Mouse (Mus musculus): Measurements from ENCODE around the gene Styxl1.
A peak's percentile ranks its signal among the peaks of the same experiment; 100 is the strongest.

The Styxl1 gene

DNA sequence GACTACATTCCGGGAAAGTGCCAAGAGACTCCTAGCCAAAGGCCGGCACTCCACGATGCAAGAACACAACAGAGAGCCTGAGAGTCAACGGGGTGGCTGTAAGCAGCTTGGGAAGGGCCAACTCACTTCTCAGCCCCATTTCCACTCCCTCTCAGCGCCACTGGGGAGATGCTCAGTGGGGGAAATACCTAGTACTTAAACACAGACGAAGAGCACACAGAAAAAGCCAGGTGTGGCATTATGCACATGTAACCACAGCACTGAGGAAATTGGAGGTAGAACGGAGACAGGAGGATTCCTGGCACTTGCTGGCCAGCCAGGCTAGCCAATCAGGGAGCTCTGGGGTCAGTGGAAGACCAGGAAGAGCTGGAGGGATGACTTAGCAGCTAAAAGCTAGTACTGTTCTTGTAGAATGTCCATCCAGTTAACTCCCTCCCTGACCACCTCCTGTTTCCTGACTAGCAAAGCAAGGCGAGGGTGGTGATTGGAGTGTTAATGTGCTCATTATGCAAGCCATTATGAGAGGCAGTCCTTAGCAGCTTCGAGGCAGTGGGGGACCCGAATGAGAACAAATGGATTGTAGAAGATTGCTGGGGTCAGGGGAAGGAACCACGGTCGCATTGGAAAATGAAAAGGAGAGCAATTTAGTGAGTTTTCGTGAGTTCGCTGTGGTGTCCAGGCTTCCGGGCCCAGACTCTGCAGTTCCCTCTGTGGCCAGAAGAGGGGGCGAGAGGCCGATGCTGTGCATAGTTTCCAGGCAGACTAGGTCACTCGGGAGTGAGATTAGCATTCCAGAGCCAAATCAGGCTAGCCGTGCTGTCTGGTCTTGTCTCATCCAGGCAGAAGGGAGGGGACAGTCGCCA, 16.0 kb upstream of the Styxl1 start:
- peak; percentile 40; the same call in 1 of the 2 replicates for TF ChIP-seq GATA4 (IDR thresholded peaks at IDR 0.05; ENCODE audit: insufficient replicate concordance, low read length)

DNA sequence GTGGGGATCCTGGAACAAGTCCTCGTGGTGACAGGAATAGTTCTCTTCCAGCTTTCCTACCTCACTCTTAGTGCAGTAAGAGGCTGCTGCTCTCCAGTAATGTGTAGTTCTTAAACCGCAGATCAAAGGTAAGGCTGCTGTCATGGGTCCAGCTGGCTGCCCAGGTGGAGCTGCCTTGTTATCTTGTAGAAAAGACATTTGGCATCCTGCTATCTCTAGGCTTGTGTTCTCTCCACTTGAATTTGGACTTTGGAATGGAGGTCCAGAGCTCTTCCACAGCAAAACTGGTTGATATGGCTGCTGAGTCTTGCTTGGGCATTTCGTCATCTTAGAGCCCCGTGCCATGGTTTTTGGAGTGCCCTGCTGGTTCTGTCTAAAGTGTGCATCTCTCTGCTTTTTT, 4.7 kb upstream of the Styxl1 start:
- TF ChIP-seq GATA4 (IDR thresholded peaks at IDR 0.05; ENCODE audit: insufficient replicate concordance, low read length): peak; percentile 88

DNA sequence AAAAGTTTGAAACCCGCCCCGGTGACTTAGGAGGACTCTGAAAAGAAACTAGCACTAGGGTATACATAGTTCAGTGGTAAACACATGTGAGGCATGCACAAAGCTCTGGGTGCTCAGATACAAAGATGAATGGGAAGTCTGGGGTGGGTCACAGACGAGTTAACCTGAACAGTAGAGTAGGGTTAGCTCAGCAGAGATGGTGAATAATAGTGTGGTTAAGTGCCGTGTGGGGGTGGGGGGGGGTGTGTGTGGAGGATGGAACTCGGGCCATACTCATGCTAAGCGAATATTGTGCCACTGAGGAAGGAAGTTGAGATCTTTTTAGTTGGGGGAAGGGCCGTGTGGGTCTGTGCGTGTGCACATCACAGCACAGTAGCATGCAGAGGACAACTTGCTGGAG, 2.1 kb upstream of the Styxl1 start:
- TF ChIP-seq GATA4 (IDR thresholded peaks at IDR 0.05; ENCODE audit: insufficient replicate concordance, low read length): no peak

DNA sequence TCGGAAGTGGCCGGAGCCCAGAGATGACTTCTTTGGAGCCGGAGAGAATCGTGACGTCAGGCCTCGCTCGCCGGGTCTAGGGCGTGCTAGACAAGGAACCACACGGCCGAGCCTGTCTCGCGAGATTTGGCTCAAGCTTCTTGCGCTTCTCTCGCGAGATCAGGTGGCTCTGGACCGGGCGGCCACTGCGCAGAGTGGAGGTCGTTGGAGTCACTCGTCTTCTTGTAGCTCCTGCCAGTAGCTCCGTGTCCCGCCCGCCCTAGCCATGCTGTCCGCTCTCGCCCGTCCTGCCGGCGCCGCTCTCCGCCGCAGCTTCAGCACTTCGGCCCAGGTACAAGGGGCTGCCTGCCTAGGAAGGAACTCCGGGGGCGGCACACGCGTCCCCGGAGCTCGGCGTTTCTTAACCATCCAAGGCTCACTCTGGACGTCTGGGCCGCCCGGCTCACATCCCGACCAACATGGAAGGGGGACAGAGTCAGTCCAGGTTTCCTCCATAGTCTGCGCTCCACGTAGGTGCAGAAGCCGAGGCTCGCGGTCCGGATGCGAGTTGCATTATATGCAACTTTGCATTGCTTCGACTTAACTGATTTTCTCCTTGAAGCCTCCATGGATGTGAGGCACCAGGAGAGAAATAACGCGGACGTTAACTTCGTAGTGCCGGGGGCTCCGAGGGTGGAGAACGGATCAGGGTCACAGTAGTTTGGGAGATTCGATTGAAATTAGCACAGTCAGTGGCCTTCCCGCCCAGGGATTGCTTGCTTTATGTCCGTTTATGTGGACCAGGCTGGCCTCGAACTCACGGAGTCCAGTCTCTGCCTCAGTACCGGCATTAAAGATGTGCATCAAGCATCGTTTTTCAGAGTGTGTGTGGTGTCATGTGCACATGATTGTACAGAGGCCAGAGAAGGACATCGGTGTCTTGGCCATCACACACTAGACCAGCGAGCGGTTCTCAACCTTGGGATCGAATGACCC, 573 bp upstream of the Styxl1 start, which contains the start of gene Mdh2:
Gene Mdh2, plus strand, starts transcription at position 10 of the 975 bp plus-strand sequence.
- peak; percentile 33; the same call in 1 of the 2 replicates for TF ChIP-seq GATA4 (IDR thresholded peaks at IDR 0.05; ENCODE audit: insufficient replicate concordance, low read length)

DNA sequence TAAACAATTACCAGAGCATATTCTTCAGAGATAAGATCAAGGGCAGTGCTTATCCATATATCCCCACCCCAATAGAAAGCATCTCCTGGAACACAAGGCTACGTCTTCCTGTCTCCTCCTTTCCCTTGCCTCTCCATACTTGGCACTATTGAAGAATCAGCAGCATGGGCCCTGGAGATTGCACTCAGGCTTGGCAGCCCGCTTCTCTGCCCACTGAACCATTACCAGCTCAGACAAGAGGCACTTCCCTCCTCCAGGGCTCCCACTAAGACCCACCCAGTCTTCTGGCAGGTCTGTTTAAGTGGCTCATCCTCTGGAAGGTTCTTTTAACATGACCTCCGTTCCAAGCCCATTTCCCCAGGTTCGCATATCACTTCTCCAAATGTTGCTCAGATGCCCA, 1.6 kb downstream of the Styxl1 start:
- no peak for TF ChIP-seq GATA4 (IDR thresholded peaks at IDR 0.05; ENCODE audit: insufficient replicate concordance, low read length)

DNA sequence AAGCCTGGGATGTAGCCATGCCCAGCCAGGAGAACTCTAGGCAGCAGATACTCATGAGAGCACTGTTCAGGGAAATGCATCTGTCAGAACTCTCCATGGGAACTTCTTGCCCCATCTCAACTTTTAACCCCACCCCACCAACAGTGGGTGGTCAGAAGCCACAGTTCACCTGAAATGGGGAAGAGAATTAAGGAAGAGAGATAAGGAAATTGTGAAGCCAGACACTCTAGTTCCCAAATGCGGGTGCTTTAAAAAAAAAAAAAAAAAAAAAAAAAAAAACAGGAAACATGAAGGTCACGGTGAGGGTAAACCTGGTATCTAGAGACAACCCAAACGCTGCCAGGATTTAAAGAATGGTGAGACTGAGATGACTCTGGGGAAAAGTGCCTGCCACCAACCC, 5.7 kb downstream of the Styxl1 start:
- TF ChIP-seq GATA4 (IDR thresholded peaks at IDR 0.05; ENCODE audit: insufficient replicate concordance, low read length): no peak

DNA sequence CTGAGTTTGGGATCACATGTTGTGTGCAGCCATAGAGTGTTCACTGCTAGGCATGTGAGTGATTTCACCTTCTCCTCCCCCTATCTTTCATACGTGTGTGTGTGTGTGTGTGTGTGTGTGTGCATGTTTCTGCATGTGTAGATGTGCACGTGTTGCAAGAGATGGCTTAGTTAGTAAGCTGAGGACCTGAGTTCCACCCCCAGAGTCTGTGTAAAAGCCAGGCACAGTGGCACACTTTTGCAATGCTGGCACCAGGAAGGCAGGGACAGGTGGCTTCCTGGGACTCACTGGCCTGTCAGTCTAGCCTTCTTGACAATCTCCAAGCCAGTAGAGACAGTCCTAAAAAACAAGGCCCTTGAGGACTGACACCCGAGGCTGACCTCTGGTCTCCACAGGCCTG, 13.2 kb downstream of the Styxl1 start:
- TF ChIP-seq GATA4 (IDR thresholded peaks at IDR 0.05; ENCODE audit: insufficient replicate concordance, low read length): no peak

DNA sequence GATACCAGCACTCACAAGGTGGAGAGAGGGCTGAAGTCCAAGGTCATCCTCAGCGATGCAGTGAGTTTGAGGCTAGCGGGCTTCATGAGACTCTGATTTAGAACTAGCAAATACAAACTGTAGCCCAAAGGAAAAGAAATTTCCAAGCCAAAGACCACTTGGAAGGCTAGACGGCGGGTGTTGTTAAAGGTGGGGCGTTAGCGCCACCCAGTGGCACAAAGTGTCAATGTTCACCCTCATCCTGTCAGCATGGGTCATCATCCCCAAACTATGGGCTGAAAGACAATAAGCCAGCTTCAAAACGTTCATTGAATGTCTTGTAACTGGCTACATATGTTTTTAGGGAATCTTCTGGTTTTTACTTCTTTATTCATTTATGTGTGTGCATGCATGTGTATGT, 14.7 kb downstream of the Styxl1 start:
- no peak for TF ChIP-seq GATA4 (IDR thresholded peaks at IDR 0.05; ENCODE audit: insufficient replicate concordance, low read length)

DNA sequence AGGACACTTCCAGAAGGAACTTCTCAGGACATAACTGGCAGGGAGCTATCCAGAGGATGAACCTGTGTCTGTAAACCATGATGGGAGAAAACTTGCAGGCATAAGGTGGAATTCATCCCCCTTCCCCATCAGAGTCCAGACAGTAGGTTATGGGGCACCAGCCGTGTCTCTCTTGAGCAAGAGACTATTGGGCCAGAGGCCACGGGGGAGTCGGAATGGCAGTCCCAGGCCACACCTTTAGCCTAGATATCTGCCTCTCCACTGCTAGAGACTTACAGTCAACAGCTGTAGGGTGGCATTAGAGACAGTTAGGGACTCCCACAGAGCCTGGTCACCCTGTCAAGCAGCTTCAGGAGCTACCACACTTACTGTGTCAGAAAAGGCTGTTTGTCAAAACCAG, 16.3 kb downstream of the Styxl1 start:
- no peak for TF ChIP-seq GATA4 (IDR thresholded peaks at IDR 0.05; ENCODE audit: insufficient replicate concordance, low read length)

DNA sequence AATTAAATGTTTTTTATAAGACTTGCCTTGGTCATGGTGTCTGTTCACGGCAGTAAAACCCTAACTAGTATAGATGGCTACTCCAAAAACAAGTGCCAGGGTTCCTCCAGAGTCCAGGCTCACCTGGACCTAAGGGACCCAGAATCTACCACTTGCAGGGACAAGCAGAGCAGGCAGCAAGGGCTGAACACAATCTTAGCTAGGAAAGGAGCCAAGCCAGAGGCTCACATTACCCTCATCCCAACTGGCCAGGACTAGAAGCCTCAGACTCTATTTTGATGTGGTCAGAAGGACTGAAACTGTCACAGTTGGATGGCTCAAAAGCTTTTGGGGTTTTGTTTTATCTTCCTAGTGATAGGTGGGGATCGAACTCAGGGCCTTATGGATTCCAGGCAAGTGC, 26.6 kb downstream of the Styxl1 start:
- no peak for TF ChIP-seq GATA4 (IDR thresholded peaks at IDR 0.05; ENCODE audit: insufficient replicate concordance, low read length)

DNA sequence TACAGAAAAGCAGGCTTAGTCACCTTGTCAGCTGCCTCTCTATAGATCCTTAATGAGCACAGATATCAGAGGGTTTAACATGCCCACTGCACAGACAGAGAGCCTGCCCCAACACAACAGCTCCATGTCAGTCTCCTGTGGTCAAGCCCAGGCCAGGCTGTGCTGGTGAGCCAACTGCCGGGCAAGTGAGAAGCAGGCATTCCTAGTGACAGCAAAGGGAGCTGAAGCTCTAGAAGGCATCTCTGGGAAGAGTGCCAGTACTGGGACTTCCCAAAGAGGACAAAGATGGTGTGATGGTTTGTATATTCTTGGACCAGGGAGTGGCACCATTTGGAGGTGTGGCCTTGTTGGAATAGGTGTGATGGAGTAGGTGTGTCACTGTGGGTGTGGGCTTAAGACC, 27.1 kb downstream of the Styxl1 start:
- TF ChIP-seq GATA4 (IDR thresholded peaks at IDR 0.05; ENCODE audit: insufficient replicate concordance, low read length): no peak

DNA sequence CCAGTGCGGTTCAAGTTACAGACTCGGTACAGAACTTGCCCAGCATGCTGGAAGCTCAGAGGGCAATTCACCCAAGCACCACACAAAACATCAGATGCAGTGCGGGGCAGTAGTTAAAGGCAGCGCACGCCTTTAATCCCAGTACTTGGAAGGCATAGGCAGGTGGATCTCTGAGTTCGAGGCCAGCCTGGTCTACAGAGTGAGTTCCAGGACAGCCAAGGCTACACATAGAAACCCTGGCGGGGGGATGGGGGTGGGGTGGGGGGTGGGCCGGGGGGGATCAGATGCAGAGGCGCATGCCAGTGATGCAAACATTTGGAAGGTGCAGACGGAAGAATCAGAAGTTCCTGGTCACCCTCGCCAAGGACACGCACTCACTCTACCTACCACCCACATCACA, 33.4 kb downstream of the Styxl1 start:
- TF ChIP-seq GATA4 (IDR thresholded peaks at IDR 0.05; ENCODE audit: insufficient replicate concordance, low read length): no peak

DNA sequence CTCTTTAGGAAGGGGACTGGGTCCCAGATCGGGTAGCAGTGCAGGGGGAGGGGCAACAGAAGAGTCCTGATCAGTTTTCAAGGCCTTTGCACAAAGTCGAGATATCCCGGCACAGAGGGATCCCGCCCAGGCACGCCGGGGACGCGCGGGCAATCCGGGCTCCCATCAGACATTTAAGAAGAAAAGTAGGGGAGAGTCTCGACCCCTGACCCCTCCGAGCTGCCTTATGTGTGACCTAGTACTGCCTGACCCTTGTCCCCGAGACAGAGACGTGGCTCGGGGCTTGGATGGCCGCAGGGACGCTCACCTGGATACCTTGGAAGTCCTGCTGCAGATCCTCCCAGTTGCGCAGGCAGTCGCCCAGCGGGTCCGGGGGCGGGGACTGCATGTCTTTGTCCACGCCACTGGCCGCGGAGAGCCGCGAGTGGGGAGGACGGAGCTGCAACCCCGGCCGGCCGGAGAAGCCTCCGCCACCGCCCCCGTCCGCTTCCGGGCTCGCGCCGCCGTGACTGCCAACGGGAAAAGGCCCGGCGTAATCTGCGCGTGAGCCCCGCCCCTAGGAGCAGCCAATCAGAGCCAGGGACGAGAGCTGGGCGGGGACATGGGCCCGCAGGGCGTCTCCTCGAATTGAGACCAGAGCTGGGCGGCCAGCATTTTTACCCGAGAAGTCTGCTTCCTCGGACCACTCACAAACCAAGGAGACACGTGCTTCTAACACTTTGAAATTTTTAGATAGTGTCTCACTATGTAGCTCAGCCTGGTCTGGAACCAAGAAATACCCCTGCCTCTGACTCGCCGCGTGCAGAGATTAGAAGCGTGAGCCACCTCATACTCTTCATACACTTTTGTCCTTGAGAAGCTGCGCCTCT, 34.2 kb downstream of the Styxl1 start, which contains the start of gene Tmem120a:
Gene Tmem120a, minus strand, starts transcription at position 708 of the 869 bp plus-strand sequence.
- TF ChIP-seq GATA4 (IDR thresholded peaks at IDR 0.05; ENCODE audit: insufficient replicate concordance, low read length): peak; percentile 67; the same call in 1 of the 2 replicates

DNA sequence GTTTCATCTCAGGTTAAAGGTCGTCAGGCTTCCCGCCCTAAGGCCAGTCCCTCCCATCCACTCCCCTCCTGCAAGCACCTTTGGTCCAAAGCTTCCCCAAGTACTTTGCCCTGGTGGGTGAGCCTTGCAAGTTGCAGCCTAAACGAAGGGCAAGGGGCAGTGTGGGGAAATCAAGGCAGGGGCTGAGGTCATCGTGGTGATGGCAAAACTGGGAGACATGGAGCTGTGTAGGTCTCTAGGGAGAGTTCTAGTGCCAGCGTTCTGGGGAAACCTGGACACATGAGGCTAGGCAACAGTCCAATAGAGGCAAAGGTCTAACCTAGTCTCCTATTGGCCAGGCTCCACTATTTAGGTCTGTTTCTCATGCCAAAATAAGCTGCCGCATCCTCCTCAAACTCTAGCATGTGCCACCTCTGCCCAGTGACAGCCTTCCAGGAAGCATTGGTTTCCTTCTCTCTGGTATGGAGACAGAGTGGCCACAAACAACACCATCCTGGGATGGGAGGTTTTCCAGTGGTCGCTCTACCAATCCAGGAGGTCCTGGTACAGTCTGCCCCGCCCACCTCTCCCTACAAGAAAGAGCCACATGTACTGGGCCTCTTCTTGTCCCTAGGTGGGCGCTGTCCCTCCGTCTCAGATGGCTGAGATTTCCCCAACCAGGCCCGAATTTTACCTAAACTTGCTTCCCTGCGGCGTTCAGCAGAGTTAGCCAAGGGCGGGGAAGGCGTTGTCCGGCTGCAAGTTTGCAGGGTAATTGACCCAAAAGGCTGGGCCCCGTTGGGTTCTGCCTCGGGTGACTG, 35.0 kb downstream of the Styxl1 start:
- no peak for TF ChIP-seq GATA4 (IDR thresholded peaks at IDR 0.05; ENCODE audit: insufficient replicate concordance, low read length)
